Mouse (Mus musculus) cortical plate, adult 2 months (tissue): Measurements from ENCODE around the gene Ank3. TPM values are rescaled to one million over a fixed set of nuclear protein-coding genes. Genes with fewer than 3 reads are reported as not detected.

Experiments
- H3K27ac ChIP-seq: fragments of 200-500 bp; 2 replicates; pipeline ENCODE4 v1.5.1; 2012; ENCODE audit warnings: low read length, control low read depth, inconsistent platforms; ENCODE audit not compliant: insufficient read depth
- H3K4me1 ChIP-seq: fragments of 200-500 bp; 2 replicates; pipeline ENCODE4 v1.6.1; 2011; ENCODE audit warnings: low read length; ENCODE audit not compliant: control insufficient read depth, insufficient read depth
- H3K4me3 ChIP-seq: fragments of 200-500 bp; 2 replicates; pipeline ENCODE4 v1.5.1; 2011; ENCODE audit warnings: mild to moderate bottlenecking, low read length, control low read depth; ENCODE audit not compliant: insufficient read depth
- CTCF ChIP-seq: fragments of 200-500 bp; IDR thresholded peaks from 2 replicates; pipeline ENCODE4 v1.5.1; 2011; ENCODE audit warnings: mild to moderate bottlenecking, control low read depth, low read length; ENCODE audit not compliant: insufficient read depth; ENCODE audit errors: extremely low read depth
- POLR2A ChIP-seq: fragments of 200-500 bp; IDR thresholded peaks from 2 replicates; pipeline ENCODE4 v1.6.1; 2011; ENCODE audit warnings: mild to moderate bottlenecking, low read length, control low read depth; ENCODE audit not compliant: insufficient read depth; ENCODE audit errors: extremely low read depth
- polyA plus RNA-seq: library from polyadenylated mRNA; depleted of rRNA; stranded (reverse); fragments of >200 nt; gene quantifications from 2 replicates; pipeline ENCODE4 v1.2.3, GENCODE M21; 2012

The Ank3 gene
- polyA plus RNA-seq, 1 experiment = 188 TPM

- Histone ChIP-seq H3K27ac (no peak overlapping the region), H3K4me3 (no peak overlapping the region), H3K4me1 (peaks cover 21% of the 10 kb centered on the region)
- TF ChIP-seq POLR2A = no peak
- TF ChIP-seq CTCF = peak; percentile 68
Measured at GRCm38 (mm10) chr10:69781491-69781890, 382.9 kb downstream of the Ank3 start.

GRCm38 (mm10) chr10:69785235-69785634 lies 386.7 kb downstream of the Ank3 start:
- H3K27ac ChIP-seq = no peak overlapping the region
- TF ChIP-seq CTCF = no peak
- TF ChIP-seq POLR2A = no peak
- H3K4me3 ChIP-seq = no peak overlapping the region
- peaks cover 15% of the 10 kb centered on the region for H3K4me1 ChIP-seq

GRCm38 (mm10) chr10:69785692-69786091 lies 387.1 kb downstream of the Ank3 start:
- H3K4me1 ChIP-seq = peaks cover 12% of the 10 kb centered on the region
- no peak for TF ChIP-seq CTCF
- TF ChIP-seq POLR2A = no peak
- H3K4me3 ChIP-seq = no peak overlapping the region
- H3K27ac ChIP-seq = no peak overlapping the region

- TF ChIP-seq CTCF (no peak), POLR2A (no peak)
- Histone ChIP-seq H3K27ac (no peak overlapping the region), H3K4me3 (no peak overlapping the region)
Measured at GRCm38 (mm10) chr10:69786220-69786993, 387.8 kb downstream of the Ank3 start.

GRCm38 (mm10) chr10:69787379-69787778 lies 388.8 kb downstream of the Ank3 start:
- TF ChIP-seq POLR2A = no peak
- no peak for TF ChIP-seq CTCF
- H3K27ac ChIP-seq = peak overlapping the region; percentile 6; the same call in 1 of the 2 replicates
- peaks cover 15% of the 10 kb centered on the region for H3K4me1 ChIP-seq
- 0 out of 2 replicates have a peak overlapping the region, but pooled peaks have one; percentile 17 for H3K4me3 ChIP-seq

More at GRCm38 (mm10) chr10:69786220-69786993, 387.8 kb downstream of the Ank3 start:
- H3K4me1 ChIP-seq = peaks cover 13% of the 10 kb centered on the region

- no peak for TF ChIP-seq POLR2A
- TF ChIP-seq CTCF = no peak
- no peak overlapping the region for H3K4me3 ChIP-seq
- H3K4me1 ChIP-seq = peaks cover 11% of the 10 kb centered on the region
- H3K27ac ChIP-seq = no peak overlapping the region
Measured at GRCm38 (mm10) chr10:69790606-69791005, 392.0 kb downstream of the Ank3 start.

- H3K4me1 ChIP-seq = peaks cover 17% of the 10 kb centered on the region
- H3K4me3 ChIP-seq = no peak overlapping the region
- no peak for TF ChIP-seq CTCF
- TF ChIP-seq POLR2A = no peak
- peak overlapping the region; percentile 77; the same call in 1 of the 2 replicates for H3K27ac ChIP-seq
Measured at GRCm38 (mm10) chr10:69791951-69792350, 393.4 kb downstream of the Ank3 start.

- no peak overlapping the region for H3K4me3 ChIP-seq
- no peak for TF ChIP-seq CTCF
- no peak for TF ChIP-seq POLR2A
Measured at GRCm38 (mm10) chr10:69792400-69792799, 393.8 kb downstream of the Ank3 start.

GRCm38 (mm10) chr10:69793079-69793478 lies 394.5 kb downstream of the Ank3 start:
- Histone ChIP-seq H3K27ac (no peak overlapping the region), H3K4me1 (peaks cover 16% of the 10 kb centered on the region), H3K4me3 (no peak overlapping the region)
- TF ChIP-seq CTCF (peak; percentile 53), POLR2A (no peak)

More at GRCm38 (mm10) chr10:69792400-69792799, 393.8 kb downstream of the Ank3 start:
- H3K4me1 ChIP-seq = peaks cover 15% of the 10 kb centered on the region
- H3K27ac ChIP-seq = peak overlapping the region; percentile 32; the same call in 1 of the 2 replicates

- Histone ChIP-seq H3K4me3 (no peak overlapping the region), H3K4me1 (peaks cover 20% of the 10 kb centered on the region), H3K27ac (no peak overlapping the region)
- TF ChIP-seq CTCF (no peak), POLR2A (no peak)
Measured at GRCm38 (mm10) chr10:69795656-69796055, 397.1 kb downstream of the Ank3 start.
